Mouse (Mus musculus): Measurements from ENCODE around the gene Nfix. TPM values are rescaled to one million over a fixed set of nuclear protein-coding genes. Genes with fewer than 3 reads are reported as not detected.
A peak's percentile ranks its signal among the peaks of the same experiment; 100 is the strongest.

Gene Nfix
- total RNA-seq, 1 experiment, result 0.89 TPM

- in situ Hi-C loops (cut with MboI; ENCODE audit: low sequenced_read_pairs in 2 of 2, unreplicated experiment in 2 of 2), result loop anchor here in 1 of 2 experiments (10.0 kb wide), 1 partner anchor 71 kb away; the partner anchor contains the start of gene Lyl1
- peaks cover 2 to 8% of the 10 kb centered on the region in 2 experiments for H3K4me1 ChIP-seq (ENCODE audit: control insufficient read depth in 2 of 2, insufficient read depth in 2 of 2, low read length in 2 of 2, poor library complexity in 1 of 2)
- H3K27ac ChIP-seq (ENCODE audit: insufficient read depth, low read depth, low read length, poor library complexity, severe bottlenecking), result no peak overlapping the region
- DNase-seq (ENCODE audit: low read depth, low spot score), result no peak
- no peaks in the 10 kb centered on the region for H3K9me3 ChIP-seq (ENCODE audit: control insufficient read depth, insufficient read depth, low read depth, low read length)
- no peak overlapping the region for H3K9ac ChIP-seq (ENCODE audit: insufficient read depth, low read depth, low read length, poor library complexity, severe bottlenecking)
- TF ChIP-seq CHD2 (IDR thresholded peaks at IDR 0.05; ENCODE audit: low read depth, low read length) (no peak), MAFK (IDR thresholded peaks at IDR 0.05; ENCODE audit: insufficient read depth, low read depth, low read length) (no peak), HCFC1 (IDR thresholded peaks at IDR 0.05; ENCODE audit: borderline replicate concordance, insufficient read depth, low read length) (no peak), ZC3H11A (IDR thresholded peaks at IDR 0.05; ENCODE audit: borderline replicate concordance, low read depth, low read length) (no peak), ZNF384 (IDR thresholded peaks at IDR 0.05; ENCODE audit: low read depth, low read length) (no peak)
- H3K36me3 ChIP-seq (ENCODE audit: control insufficient read depth, insufficient read depth, low read length, poor library complexity, severe bottlenecking), result no peaks in the 10 kb centered on the region
- no peak overlapping the region for H3K4me3 ChIP-seq (ENCODE audit: insufficient read depth in 1 of 2, low read depth in 1 of 2, low read length in 2 of 2, poor library complexity in 1 of 2, severe bottlenecking in 1 of 2)
Observed at GRCm38 (mm10) chr8:84775621-84776113, 24.5 kb downstream of the Nfix start.

DNA sequence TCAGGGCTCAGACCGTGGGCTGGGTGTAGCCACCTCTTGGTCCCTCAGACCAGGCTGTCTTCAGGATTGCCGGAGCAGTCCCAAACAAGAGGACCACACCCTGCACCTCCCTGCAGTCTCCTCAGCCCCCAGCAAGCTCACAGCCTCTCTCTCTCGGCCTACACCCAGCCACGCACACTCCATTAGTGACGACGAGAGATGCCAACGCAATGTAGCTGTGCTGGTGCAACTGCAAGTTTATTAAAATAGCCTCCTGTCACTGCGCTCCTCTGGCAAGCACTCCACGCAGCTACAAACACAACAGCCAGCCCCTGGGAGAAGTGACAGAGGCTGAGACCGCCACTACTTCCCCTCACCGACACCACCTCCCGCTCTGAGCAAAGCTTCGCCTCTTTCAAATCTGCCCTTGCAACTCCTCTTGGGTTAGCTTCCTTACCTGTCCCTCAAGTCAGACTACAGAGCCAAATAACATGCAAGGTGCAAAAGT lies 25.0 kb downstream of the Nfix start:
- no peak for DNase-seq (ENCODE audit: low read depth, low spot score)
- Histone ChIP-seq H3K4me3 (ENCODE audit: insufficient read depth in 1 of 2, low read depth in 1 of 2, low read length in 2 of 2, poor library complexity in 1 of 2, severe bottlenecking in 1 of 2) (no peak overlapping the region; a peak in 1 of 4 replicates), H3K9ac (ENCODE audit: insufficient read depth, low read depth, low read length, poor library complexity, severe bottlenecking) (no peak overlapping the region), H3K36me3 (ENCODE audit: control insufficient read depth, insufficient read depth, low read length, poor library complexity, severe bottlenecking) (no peaks in the 10 kb centered on the region), H3K4me1 (ENCODE audit: control insufficient read depth in 2 of 2, insufficient read depth in 2 of 2, low read length in 2 of 2, poor library complexity in 1 of 2) (peaks cover 2 to 8% of the 10 kb centered on the region in 2 experiments), H3K9me3 (ENCODE audit: control insufficient read depth, insufficient read depth, low read depth, low read length) (no peaks in the 10 kb centered on the region), H3K27ac (ENCODE audit: insufficient read depth, low read depth, low read length, poor library complexity, severe bottlenecking) (no peak overlapping the region)
- TF ChIP-seq HCFC1 (IDR thresholded peaks at IDR 0.05; ENCODE audit: borderline replicate concordance, insufficient read depth, low read length), result no peak
- in situ Hi-C loops (cut with MboI; ENCODE audit: low sequenced_read_pairs in 2 of 2, unreplicated experiment in 2 of 2), result loop anchor here in 1 of 2 experiments (10.0 kb wide), 1 partner anchor 70 kb away; the partner anchor contains the start of gene Lyl1

DNA sequence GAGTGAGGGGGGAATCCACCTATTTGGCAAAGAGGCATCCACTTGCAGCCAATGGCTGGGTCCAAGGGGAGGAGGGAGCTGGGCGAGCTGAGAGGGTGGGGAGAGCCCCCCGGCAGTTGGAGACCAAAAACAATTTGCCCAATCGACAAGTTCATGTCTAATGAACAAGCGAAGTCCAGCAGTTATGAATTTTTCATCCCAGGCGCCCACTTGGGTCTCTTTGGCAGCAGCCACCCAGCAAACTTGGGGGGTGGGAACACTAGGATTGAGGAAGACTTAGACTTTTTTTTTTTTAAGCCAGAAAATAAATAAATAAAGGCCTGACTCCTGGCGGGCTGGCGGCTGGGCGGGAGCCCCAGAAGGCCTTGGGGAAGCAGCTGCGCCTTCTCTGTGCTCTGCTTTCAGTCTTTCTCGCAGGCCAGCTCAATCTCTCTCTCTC lies 25.7 kb downstream of the Nfix start:
- peak overlapping the region in 1 of 2 experiments; percentile 30; a peak in 2 of 4 replicates for H3K4me3 ChIP-seq (ENCODE audit: insufficient read depth in 1 of 2, low read depth in 1 of 2, low read length in 2 of 2, poor library complexity in 1 of 2, severe bottlenecking in 1 of 2)
- no peaks in the 10 kb centered on the region for H3K36me3 ChIP-seq (ENCODE audit: control insufficient read depth, insufficient read depth, low read length, poor library complexity, severe bottlenecking)
- H3K9me3 ChIP-seq (ENCODE audit: control insufficient read depth, insufficient read depth, low read depth, low read length), result no peaks in the 10 kb centered on the region
- DNase-seq (ENCODE audit: low read depth, low spot score), result no peak
- in situ Hi-C loops (cut with MboI; ENCODE audit: low sequenced_read_pairs in 2 of 2, unreplicated experiment in 2 of 2), result loop anchor here in 1 of 2 experiments (10.0 kb wide), 1 partner anchor 70 kb away; the partner anchor contains the start of gene Lyl1
- peaks cover 2 to 8% of the 10 kb centered on the region in 2 experiments for H3K4me1 ChIP-seq (ENCODE audit: control insufficient read depth in 2 of 2, insufficient read depth in 2 of 2, low read length in 2 of 2, poor library complexity in 1 of 2)
- H3K27ac ChIP-seq (ENCODE audit: insufficient read depth, low read depth, low read length, poor library complexity, severe bottlenecking), result no peak overlapping the region
- no peak overlapping the region for H3K9ac ChIP-seq (ENCODE audit: insufficient read depth, low read depth, low read length, poor library complexity, severe bottlenecking)
- TF ChIP-seq ZNF384 (IDR thresholded peaks at IDR 0.05; ENCODE audit: low read depth, low read length) (peak; percentile 35; the same call in 1 of the 2 replicates), ZC3H11A (IDR thresholded peaks at IDR 0.05; ENCODE audit: borderline replicate concordance, low read depth, low read length) (no peak)

DNA sequence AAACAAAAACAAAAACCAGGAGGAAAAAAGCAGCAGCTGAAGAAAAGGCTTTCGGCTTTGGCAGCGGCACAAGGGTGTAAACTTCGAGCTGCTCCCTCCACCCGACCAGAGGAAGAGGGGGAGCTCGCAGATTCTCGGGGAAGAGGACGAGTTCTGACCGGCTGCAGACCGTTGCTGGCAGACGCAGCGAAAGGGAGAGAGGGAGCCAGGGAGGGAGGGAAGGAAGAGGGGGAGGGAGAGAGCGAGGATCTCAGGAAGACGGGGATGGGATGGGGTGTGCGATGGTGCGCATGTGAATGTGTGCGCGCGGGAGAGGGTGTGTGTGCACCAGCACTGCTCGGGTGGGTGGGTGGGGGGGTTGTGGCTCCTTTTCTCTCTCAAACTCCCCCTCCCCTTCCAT lies 26.3 kb downstream of the Nfix start:
- in situ Hi-C loops (cut with MboI; ENCODE audit: low sequenced_read_pairs in 2 of 2, unreplicated experiment in 2 of 2), result loop anchor here in 1 of 2 experiments (10.0 kb wide), 1 partner anchor 69 kb away; the partner anchor contains the start of gene Lyl1
- Histone ChIP-seq H3K4me3 (ENCODE audit: insufficient read depth in 1 of 2, low read depth in 1 of 2, low read length in 2 of 2, poor library complexity in 1 of 2, severe bottlenecking in 1 of 2) (peak overlapping the region; percentile 24 to 37; a peak in 3 of 4 replicates), H3K27ac (ENCODE audit: insufficient read depth, low read depth, low read length, poor library complexity, severe bottlenecking) (no peak overlapping the region), H3K4me1 (ENCODE audit: control insufficient read depth in 2 of 2, insufficient read depth in 2 of 2, low read length in 2 of 2, poor library complexity in 1 of 2) (peaks cover 2 to 8% of the 10 kb centered on the region in 2 experiments), H3K9me3 (ENCODE audit: control insufficient read depth, insufficient read depth, low read depth, low read length) (no peaks in the 10 kb centered on the region), H3K9ac (ENCODE audit: insufficient read depth, low read depth, low read length, poor library complexity, severe bottlenecking) (no peak overlapping the region), H3K36me3 (ENCODE audit: control insufficient read depth, insufficient read depth, low read length, poor library complexity, severe bottlenecking) (no peaks in the 10 kb centered on the region)
- TF ChIP-seq CHD2 (IDR thresholded peaks at IDR 0.05; ENCODE audit: low read depth, low read length) (no peak), MAFK (IDR thresholded peaks at IDR 0.05; ENCODE audit: insufficient read depth, low read depth, low read length) (no peak), ZNF384 (IDR thresholded peaks at IDR 0.05; ENCODE audit: low read depth, low read length) (no peak), ZC3H11A (IDR thresholded peaks at IDR 0.05; ENCODE audit: borderline replicate concordance, low read depth, low read length) (no peak), HCFC1 (IDR thresholded peaks at IDR 0.05; ENCODE audit: borderline replicate concordance, insufficient read depth, low read length) (no peak)
- DNase-seq (ENCODE audit: low read depth, low spot score), result no peak

Data from ES-E14 (cell line).